Mouse (Mus musculus) CH12.LX (cell line): Measurements from ENCODE around the gene Idh3a. TPM values are rescaled to one million over a fixed set of nuclear protein-coding genes. Genes with fewer than 3 reads are reported as not detected.

Experiments
- DNase-seq: peaks from one replicate; pipeline ENCODE4 v3.0.0-alpha.2; 2013; ENCODE audit errors: extremely low read depth
- H3K27ac ChIP-seq: 2 replicates; pipeline ENCODE4 v1.5.1; 2012; ENCODE audit warnings: low read depth, mild to moderate bottlenecking, control low read depth, moderate library complexity; ENCODE audit not compliant: insufficient read depth
- H3K27me3 ChIP-seq: replicated peaks from 2 replicates; pipeline ENCODE3; 2012; ENCODE audit warnings: inconsistent platforms
- H3K36me3 ChIP-seq, 2 experiments: replicated peaks in 1 of 2; 2 replicates each; pipeline versions ENCODE3 to v1.6.1; 2012; ENCODE audit warnings: inconsistent platforms in 1 of 2, low read length in 1 of 2, mild to moderate bottlenecking in 1 of 2, mixed read lengths in 1 of 2, moderate library complexity in 1 of 2; ENCODE audit not compliant: control insufficient read depth in 1 of 2, insufficient read depth in 1 of 2
- H3K4me1 ChIP-seq, 2 experiments: 2 replicates each; pipeline ENCODE4 v1.6.1; 2012; ENCODE audit warnings: inconsistent platforms in 1 of 2, moderate library complexity in 1 of 2; ENCODE audit not compliant: insufficient read depth in 2 of 2, control insufficient read depth in 1 of 2
- H3K4me2 ChIP-seq: 2 replicates; pipeline ENCODE4 v1.6.1; 2012; ENCODE audit warnings: low read depth, mild to moderate bottlenecking, control low read depth; ENCODE audit not compliant: poor library complexity, insufficient read depth, severe bottlenecking
- H3K4me3 ChIP-seq, 3 experiments: fragments of 150-350 bp in 1 of 3; sonication (generic) in 1 of 3; replicated peaks in 1 of 3; 2 replicates each; pipeline versions ENCODE3 to v1.5.1; 2011 to 2012; ENCODE audit warnings: low read depth in 2 of 3, low read length in 2 of 3, mild to moderate bottlenecking in 2 of 3, moderate library complexity in 2 of 3, control low read depth in 1 of 3, improper control_type of control experiment in 1 of 3, inconsistent platforms in 1 of 3, mixed read lengths in 1 of 3; ENCODE audit not compliant: poor library complexity in 1 of 3
- H3K79me2 ChIP-seq: replicated peaks from 2 replicates; pipeline ENCODE4 v1.6.1; 2012; ENCODE audit warnings: mild to moderate bottlenecking, moderate library complexity; ENCODE audit not compliant: control insufficient read depth, poor library complexity, insufficient read depth, severe bottlenecking; ENCODE audit errors: extremely low read depth
- H3K9ac ChIP-seq: 2 replicates; pipeline ENCODE4 v1.6.1; 2012; ENCODE audit warnings: low read depth, mild to moderate bottlenecking, control low read depth, moderate library complexity; ENCODE audit not compliant: insufficient read depth
- H3K9me3 ChIP-seq: replicated peaks from 2 replicates; pipeline ENCODE3; 2012; ENCODE audit warnings: low read length, inconsistent platforms, mixed read lengths
- BHLHE40 ChIP-seq: IDR thresholded peaks from 2 replicates; pipeline ENCODE4 v1.6.1; 2011; ENCODE audit warnings: mild to moderate bottlenecking, low read depth, low read length, improper control_type of control experiment
- CHD1 ChIP-seq: IDR thresholded peaks from 2 replicates; pipeline ENCODE4 v1.6.1; 2012; ENCODE audit warnings: low read depth, low read length, improper control_type of control experiment, inconsistent platforms
- CHD2 ChIP-seq: IDR thresholded peaks from 2 replicates; pipeline ENCODE4 v1.6.1; 2011; ENCODE audit warnings: low read length, improper control_type of control experiment
- CTCF ChIP-seq, 2 experiments: IDR thresholded peaks in 1 of 2; conservative IDR thresholded peaks in 1 of 2; 2 replicates each; pipeline ENCODE4 v1.5.1; 2011 to 2012; ENCODE audit warnings: low read depth in 2 of 2, low read length in 2 of 2, improper control_type of control experiment in 1 of 2, inconsistent platforms in 1 of 2, mild to moderate bottlenecking in 1 of 2, moderate library complexity in 1 of 2
- E2F4 ChIP-seq: IDR thresholded peaks from 2 replicates; pipeline ENCODE4 v1.6.1; 2011; ENCODE audit warnings: low read depth, low read length, improper control_type of control experiment; ENCODE audit not compliant: insufficient replicate concordance
- ELF1 ChIP-seq: IDR thresholded peaks from 2 replicates; pipeline ENCODE4 v1.6.1; 2014; ENCODE audit warnings: low read depth, mild to moderate bottlenecking, inconsistent platforms, low read length, improper control_type of control experiment
- ETS1 ChIP-seq: conservative IDR thresholded peaks from 2 replicates; pipeline ENCODE4 v1.6.1; 2012; ENCODE audit warnings: low read depth, mild to moderate bottlenecking, inconsistent platforms, low read length, improper control_type of control experiment, moderate library complexity
- GABPA ChIP-seq: IDR thresholded peaks from 2 replicates; pipeline ENCODE4 v1.6.1; 2012; ENCODE audit warnings: low read depth, low read length, improper control_type of control experiment, inconsistent platforms; ENCODE audit not compliant: insufficient replicate concordance
- HCFC1 ChIP-seq: IDR thresholded peaks from 2 replicates; pipeline ENCODE4 v1.6.1; 2012; ENCODE audit warnings: low read depth, mild to moderate bottlenecking, inconsistent platforms, low read length, improper control_type of control experiment
- JUND ChIP-seq: conservative IDR thresholded peaks from 2 replicates; pipeline ENCODE4 v1.6.1; 2011; ENCODE audit warnings: low read depth, low read length, improper control_type of control experiment
- KAT2A ChIP-seq: IDR thresholded peaks from 2 replicates; pipeline ENCODE4 v1.6.1; 2012; ENCODE audit warnings: low read length, improper control_type of control experiment, inconsistent platforms; ENCODE audit not compliant: insufficient replicate concordance
- MAFK ChIP-seq: IDR thresholded peaks from 2 replicates; pipeline ENCODE4 v1.6.1; 2011; ENCODE audit warnings: low read length, improper control_type of control experiment; ENCODE audit not compliant: insufficient replicate concordance
- MAX ChIP-seq: IDR thresholded peaks from 2 replicates; pipeline ENCODE4 v1.6.1; 2011; ENCODE audit warnings: low read length, improper control_type of control experiment
- MAZ ChIP-seq: IDR thresholded peaks from 2 replicates; pipeline ENCODE4 v1.6.1; 2012; ENCODE audit warnings: low read depth, mild to moderate bottlenecking, inconsistent platforms, low read length, improper control_type of control experiment, moderate library complexity
- MXI1 ChIP-seq: IDR thresholded peaks from 2 replicates; pipeline ENCODE4 v1.6.1; 2011; ENCODE audit warnings: mild to moderate bottlenecking, low read depth, low read length, improper control_type of control experiment
- MYC ChIP-seq: IDR thresholded peaks from 2 replicates; pipeline ENCODE4 v1.6.1; 2011; ENCODE audit warnings: low read depth, mild to moderate bottlenecking, improper control_type of control experiment, low read length
- NELFE ChIP-seq: IDR thresholded peaks from 2 replicates; pipeline ENCODE4 v1.6.1; 2011; ENCODE audit warnings: low read depth, low read length, improper control_type of control experiment
- NRF1 ChIP-seq: IDR thresholded peaks from 2 replicates; pipeline ENCODE4 v1.6.1; 2014; ENCODE audit warnings: low read depth, mild to moderate bottlenecking, inconsistent platforms, low read length, improper control_type of control experiment, moderate library complexity
- PAX5 ChIP-seq: IDR thresholded peaks from 2 replicates; pipeline ENCODE4 v1.6.1; 2012; ENCODE audit warnings: low read length, inconsistent platforms, mixed read lengths
- POLR2A ChIP-seq: IDR thresholded peaks from 2 replicates; pipeline ENCODE4 v1.6.1; 2011; ENCODE audit warnings: low read depth, mild to moderate bottlenecking, improper control_type of control experiment, low read length
- POLR2AphosphoS2 ChIP-seq: IDR thresholded peaks from 2 replicates; pipeline ENCODE4 v1.6.1; 2011; ENCODE audit warnings: low read depth, low read length, improper control_type of control experiment
- RAD21 ChIP-seq: IDR thresholded peaks from 2 replicates; pipeline ENCODE4 v1.6.1; 2011; ENCODE audit warnings: low read depth, mild to moderate bottlenecking, low read length, improper control_type of control experiment, moderate library complexity
- RCOR1 ChIP-seq: conservative IDR thresholded peaks from 2 replicates; pipeline ENCODE4 v1.6.1; 2012; ENCODE audit warnings: low read depth, mild to moderate bottlenecking, inconsistent platforms, low read length, improper control_type of control experiment
- SIN3A ChIP-seq: IDR thresholded peaks from 2 replicates; pipeline ENCODE4 v1.6.1; 2012; ENCODE audit warnings: low read length, improper control_type of control experiment, inconsistent platforms
- TCF12 ChIP-seq: IDR thresholded peaks from 2 replicates; pipeline ENCODE4 v1.6.1; 2014; ENCODE audit warnings: low read depth, mild to moderate bottlenecking, inconsistent platforms, low read length, improper control_type of control experiment
- UBTF ChIP-seq: IDR thresholded peaks from 2 replicates; pipeline ENCODE4 v1.6.1; 2012; ENCODE audit warnings: low read depth, mild to moderate bottlenecking, inconsistent platforms, low read length, improper control_type of control experiment, moderate library complexity
- USF1 ChIP-seq: IDR thresholded peaks from 2 replicates; pipeline ENCODE4 v1.6.1; 2014; ENCODE audit warnings: low read depth, mild to moderate bottlenecking, inconsistent platforms, low read length, improper control_type of control experiment
- USF2 ChIP-seq: conservative IDR thresholded peaks from 2 replicates; pipeline ENCODE4 v1.6.1; 2011; ENCODE audit warnings: low read depth, low read length, improper control_type of control experiment
- ZC3H11A ChIP-seq: IDR thresholded peaks from 2 replicates; pipeline ENCODE4 v1.6.1; 2012; ENCODE audit warnings: low read depth, mild to moderate bottlenecking, inconsistent platforms, low read length, improper control_type of control experiment
- ZKSCAN1 ChIP-seq: IDR thresholded peaks from 2 replicates; pipeline ENCODE4 v1.6.1; 2012; ENCODE audit warnings: low read depth, inconsistent platforms, low read length, improper control_type of control experiment, borderline replicate concordance
- ZNF384 ChIP-seq: IDR thresholded peaks from 2 replicates; pipeline ENCODE4 v1.6.1; 2012; ENCODE audit warnings: low read depth, low read length, improper control_type of control experiment, inconsistent platforms
- dilution Hi-C: fragments of 300-500 bp; cut with MboI; formaldehyde crosslinking; loops from 2 replicates; pipeline ENCODE4 v1.14.3; 2020; ENCODE audit warnings: low sequenced_read_pairs; ENCODE audit not compliant: extremely low pct_unique_long_range_greater_than_20kb, extremely low pct_ligation_motif_present
- in situ Hi-C: fragments of 300-500 bp; cut with MboI; formaldehyde crosslinking; loops from 3 replicates; pipeline ENCODE4 v1.14.3; 2019; ENCODE audit warnings: low sequenced_read_pairs, low pct_ligation_motif_present, low pct_unique_long_range_greater_than_20kb, mixed read lengths
- polyA plus RNA-seq: library from polyadenylated mRNA; unstranded; fragments of >175 nt; gene quantifications from 2 replicates; pipeline ENCODE4 v1.2.1, GENCODE M21; 2012; ENCODE audit warnings: low read depth; ENCODE audit not compliant: insufficient read length
- total RNA-seq, 2 experiments: library from RNA; depleted of rRNA; stranded (reverse); fragments of 300-350 nt in 1 of 2; fragments of >200 nt in 1 of 2; gene quantifications; 2 replicates each; pipeline ENCODE4 v1.2.3; 2012 to 2014

Idh3a gene
- total and polyA plus RNA-seq, 3 experiments: 102 to 198 (median 178) TPM

DNA sequence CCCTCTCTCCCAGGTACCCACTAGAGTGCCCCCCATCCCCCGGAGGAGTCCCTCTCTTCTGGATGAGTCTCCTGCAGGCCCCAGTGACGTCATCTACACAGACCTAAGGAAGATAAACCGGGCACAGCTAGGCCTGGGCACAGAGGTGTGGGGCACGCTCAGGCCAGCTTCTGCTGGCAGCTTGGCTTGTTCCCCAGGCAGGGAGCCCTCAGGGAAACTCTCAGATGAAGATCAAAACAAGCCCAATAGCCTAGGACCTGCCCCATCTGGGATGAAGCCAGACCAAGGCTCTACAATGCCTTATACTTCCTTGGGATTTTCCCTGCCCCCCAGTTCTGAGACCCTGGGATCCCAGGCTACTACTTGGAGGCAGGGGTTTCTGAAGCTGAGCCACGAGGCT is 45.3 kb upstream of the Idh3a start:
- Histone ChIP-seq H3K4me2 (no peak overlapping the region), H3K4me3 (no peak overlapping the region), H3K9me3 (no peaks in the 10 kb centered on the region), H3K4me1 (peaks cover 37 to 97% of the 10 kb centered on the region in 2 experiments), H3K36me3 (no peaks in the 10 kb centered on the region), H3K79me2 (no peaks in the 10 kb centered on the region), H3K27ac (no peak overlapping the region), H3K27me3 (no peaks in the 10 kb centered on the region)
- dilution Hi-C loops (no loop called here), in situ Hi-C loops (no loop called here)
- DNase-seq: no peak
- TF ChIP-seq UBTF: no peak
- no peak for TF ChIP-seq CHD2
- no peak for TF ChIP-seq MYC
- TF ChIP-seq MXI1: no peak
- no peak for TF ChIP-seq ELF1
- TF ChIP-seq MAX: no peak
- no peak for TF ChIP-seq CTCF (conservative IDR thresholded peaks at IDR 0.05 in 1 of 2, IDR thresholded peaks at IDR 0.05 in 1 of 2; ENCODE audit: low read depth in 2 of 2, low read length in 2 of 2)
- TF ChIP-seq ZNF384: no peak
- no peak for TF ChIP-seq KAT2A
- no peak for TF ChIP-seq ZKSCAN1
- no peak for TF ChIP-seq RAD21
- no peak for TF ChIP-seq HCFC1
- TF ChIP-seq USF1: no peak
- TF ChIP-seq, all 38 proteins: peak for 0
- H3K9ac ChIP-seq: no peak overlapping the region

- DNase-seq: peak; percentile 79
- no peaks in the 10 kb centered on the region for H3K9me3 ChIP-seq
- H3K27ac ChIP-seq: peak overlapping the region; percentile 98
- H3K4me3 ChIP-seq: peak overlapping the region; percentile 25 to 44 (median 27)
- in situ Hi-C loops: no loop called here
- H3K79me2 ChIP-seq: no peaks in the 10 kb centered on the region
- H3K4me1 ChIP-seq: peaks cover 42 to 93% of the 10 kb centered on the region in 2 experiments
- dilution Hi-C loops: no loop called here
- no peaks in the 10 kb centered on the region for H3K36me3 ChIP-seq
- H3K9ac ChIP-seq: peak overlapping the region; percentile 28
- no peaks in the 10 kb centered on the region for H3K27me3 ChIP-seq
- H3K4me2 ChIP-seq: peak overlapping the region; percentile 71
- TF ChIP-seq CHD2: peak; percentile 41; the same call in 1 of the 2 replicates
- no peak for TF ChIP-seq USF2
- no peak for TF ChIP-seq PAX5
- peak; percentile 66 for TF ChIP-seq SIN3A
- TF ChIP-seq MAZ: peak; percentile 66
- TF ChIP-seq MAFK: no peak; the same call in 1 of the 2 replicates
- TF ChIP-seq KAT2A: no peak
- TF ChIP-seq POLR2AphosphoS2: no peak
- TF ChIP-seq RAD21: no peak
- TF ChIP-seq TCF12: peak; percentile 79
- TF ChIP-seq BHLHE40: peak; percentile 72
- TF ChIP-seq ELF1: 0 out of 2 replicates have a peak, but pooled peaks have one; percentile 37
- peak; percentile 60 for TF ChIP-seq POLR2A
- TF ChIP-seq MXI1: peak; percentile 41; the same call in 1 of the 2 replicates
- no peak for TF ChIP-seq GABPA
- peak; percentile 88 for TF ChIP-seq ETS1
- TF ChIP-seq ZNF384: no peak
- TF ChIP-seq CHD1: peak; percentile 96
- TF ChIP-seq RCOR1: no peak
- TF ChIP-seq ZKSCAN1: no peak
- TF ChIP-seq JUND: peak; percentile 27; the same call in 1 of the 2 replicates
- no peak for TF ChIP-seq ZC3H11A
- TF ChIP-seq NRF1: 0 out of 2 replicates have a peak, but pooled peaks have one; percentile 9
- TF ChIP-seq NELFE: no peak
- no peak for TF ChIP-seq E2F4
These were observed 41.8 kb upstream of the Idh3a start for GRCm38 (mm10) chr9:54544212-54544953.
